Mouse (Mus musculus) heart, embryonic 15.5 days (tissue): Measurements from ENCODE around the gene Tnfrsf21. TPM values are rescaled to one million over a fixed set of nuclear protein-coding genes. Genes with fewer than 3 reads are reported as not detected.

ENCODE experiments used
- ATAC-seq: fragments of 200-750 bp; cut with Nextera tagmentation; replicated peaks from 2 replicates; pipeline ENCODE4 v1.8.0; 2017; ENCODE audit warnings: low read depth, moderate TSS enrichment; ENCODE audit not compliant: insufficient number of reproducible peaks, insufficient read depth, low FRiP score
- H3K27ac ChIP-seq: fragments of 300-500 bp; sonication (generic); 2 replicates; pipeline ENCODE4 v1.5.1; 2015; ENCODE audit warnings: mild to moderate bottlenecking, inconsistent platforms
- H3K27me3 ChIP-seq: fragments of 300-500 bp; sonication (generic); 2 replicates; pipeline ENCODE4 v1.6.1; 2015; ENCODE audit warnings: inconsistent platforms
- H3K36me3 ChIP-seq: fragments of 300-500 bp; sonication (generic); 2 replicates; pipeline ENCODE4 v1.6.1; 2015; ENCODE audit warnings: mild to moderate bottlenecking, inconsistent platforms
- H3K4me1 ChIP-seq: fragments of 300-500 bp; sonication (generic); replicated peaks from 2 replicates; pipeline ENCODE4 v1.6.1; 2015; ENCODE audit warnings: inconsistent platforms
- H3K4me2 ChIP-seq: fragments of 300-500 bp; sonication (generic); 2 replicates; pipeline ENCODE4 v1.6.1; 2015; ENCODE audit warnings: inconsistent platforms, mild to moderate bottlenecking, moderate library complexity
- H3K4me3 ChIP-seq: fragments of 300-500 bp; sonication (generic); 2 replicates; pipeline ENCODE4 v1.5.1; 2015; ENCODE audit warnings: mild to moderate bottlenecking, inconsistent platforms
- H3K9ac ChIP-seq: fragments of 300-500 bp; sonication (generic); 2 replicates; pipeline ENCODE4 v1.6.1; 2015; ENCODE audit warnings: mild to moderate bottlenecking, inconsistent platforms
- H3K9me3 ChIP-seq: fragments of 300-500 bp; sonication (generic); replicated peaks from 2 replicates; pipeline ENCODE4 v1.6.1; 2016; ENCODE audit warnings: inconsistent platforms
- WGBS: fragments of 180-500 bp; shearing (Covaris S2); methylation state at CpG from one replicate; pipeline ENCODE4 v1.1.7; 2015; ENCODE audit warnings: mixed read lengths; 5-methylcytosine and 5-hydroxymethylcytosine counted together
- polyA plus RNA-seq: library from polyadenylated mRNA; unstranded; fragments of >200 nt; fragmentation: Nextera tagmentation; extraction: Ambion mirVana; gene quantifications from 2 replicates; pipeline ENCODE4 v1.2.1, GENCODE M21; 2015

Gene Tnfrsf21
- polyA plus RNA-seq, 1 experiment from 2014 or later = 9.4 TPM

- no peaks in the 10 kb centered on the region for H3K36me3 ChIP-seq
- no peaks in the 10 kb centered on the region for H3K9me3 ChIP-seq
- no peak for ATAC-seq
- no peak overlapping the region for H3K9ac ChIP-seq
- H3K4me3 ChIP-seq = no peak overlapping the region
- H3K4me1 ChIP-seq = no peaks in the 10 kb centered on the region
- H3K27me3 ChIP-seq = no peaks in the 10 kb centered on the region
- WGBS = 58% methylated on average over 8 of the region's 8 CpGs
- no peak overlapping the region for H3K27ac ChIP-seq
- no peak overlapping the region for H3K4me2 ChIP-seq
These were observed 97.8 kb downstream of the Tnfrsf21 start for GRCm38 (mm10) chr17:43114086-43114581.

DNA sequence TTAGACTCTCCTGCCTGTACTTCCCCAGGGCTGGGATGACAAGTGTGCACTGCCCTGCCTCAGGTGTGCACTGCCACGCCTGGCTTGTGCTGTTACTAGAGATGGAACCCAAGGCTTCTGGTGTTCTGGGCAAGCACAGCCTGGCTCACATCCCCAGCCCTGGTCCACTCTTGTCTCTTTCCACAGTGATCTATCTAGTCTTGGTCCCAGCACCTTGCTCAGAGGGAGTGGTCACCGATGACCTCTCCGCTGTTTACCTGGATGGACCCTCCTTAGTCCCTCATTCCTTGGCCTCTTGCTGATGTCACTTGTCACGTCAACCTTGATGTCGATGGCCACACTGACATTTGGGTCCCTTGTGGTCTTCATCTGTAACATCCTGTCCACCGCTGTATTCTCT, 98.6 kb downstream of the Tnfrsf21 start:
- no peak for ATAC-seq
- H3K4me1 ChIP-seq = no peaks in the 10 kb centered on the region
- H3K9ac ChIP-seq = no peak overlapping the region
- no peaks in the 10 kb centered on the region for H3K9me3 ChIP-seq
- no peak overlapping the region for H3K27ac ChIP-seq
- no peak overlapping the region for H3K4me3 ChIP-seq
- H3K27me3 ChIP-seq = no peaks in the 10 kb centered on the region
- no peaks in the 10 kb centered on the region for H3K36me3 ChIP-seq
- H3K4me2 ChIP-seq = no peak overlapping the region
- WGBS = 91% methylated on average over 6 of the region's 6 CpGs

- Histone ChIP-seq H3K4me1 (no peaks in the 10 kb centered on the region), H3K4me2 (no peak overlapping the region), H3K9me3 (no peaks in the 10 kb centered on the region), H3K4me3 (no peak overlapping the region), H3K27me3 (no peaks in the 10 kb centered on the region), H3K27ac (no peak overlapping the region), H3K9ac (no peak overlapping the region), H3K36me3 (no peaks in the 10 kb centered on the region)
- no peak for ATAC-seq
- WGBS = 77% methylated on average over 10 of the region's 10 CpGs
These were observed 100.4 kb downstream of the Tnfrsf21 start for GRCm38 (mm10) chr17:43116748-43117147.

- Histone ChIP-seq H3K9ac (no peak overlapping the region), H3K4me1 (no peaks in the 10 kb centered on the region), H3K36me3 (no peaks in the 10 kb centered on the region), H3K27me3 (no peaks in the 10 kb centered on the region), H3K4me3 (no peak overlapping the region), H3K9me3 (no peaks in the 10 kb centered on the region), H3K27ac (no peak overlapping the region), H3K4me2 (no peak overlapping the region)
- ATAC-seq = no peak
- WGBS = 76% methylated on average over 12 of the region's 12 CpGs
These were observed 103.1 kb downstream of the Tnfrsf21 start for GRCm38 (mm10) chr17:43119446-43119845.

GRCm38 (mm10) chr17:43121096-43121495, 104.7 kb downstream of the Tnfrsf21 start:
- no peak overlapping the region for H3K27ac ChIP-seq

GRCm38 (mm10) chr17:43128305-43128704, 112.0 kb downstream of the Tnfrsf21 start:
- no peaks in the 10 kb centered on the region for H3K4me1 ChIP-seq
- H3K9ac ChIP-seq = no peak overlapping the region
- no peak for ATAC-seq
- no peaks in the 10 kb centered on the region for H3K36me3 ChIP-seq
- H3K4me2 ChIP-seq = no peak overlapping the region
- no peaks in the 10 kb centered on the region for H3K27me3 ChIP-seq
- no peaks in the 10 kb centered on the region for H3K9me3 ChIP-seq
- H3K4me3 ChIP-seq = no peak overlapping the region
- 62% methylated on average over 3 of the region's 3 CpGs for WGBS
- no peak overlapping the region for H3K27ac ChIP-seq

More at GRCm38 (mm10) chr17:43121096-43121495, 104.7 kb downstream of the Tnfrsf21 start:
- ATAC-seq = no peak
- 82% methylated on average over 2 of the region's 2 CpGs for WGBS
- Histone ChIP-seq H3K9ac (no peak overlapping the region), H3K4me1 (no peaks in the 10 kb centered on the region), H3K36me3 (no peaks in the 10 kb centered on the region), H3K4me2 (no peak overlapping the region), H3K9me3 (no peaks in the 10 kb centered on the region), H3K4me3 (no peak overlapping the region), H3K27me3 (no peaks in the 10 kb centered on the region)

DNA sequence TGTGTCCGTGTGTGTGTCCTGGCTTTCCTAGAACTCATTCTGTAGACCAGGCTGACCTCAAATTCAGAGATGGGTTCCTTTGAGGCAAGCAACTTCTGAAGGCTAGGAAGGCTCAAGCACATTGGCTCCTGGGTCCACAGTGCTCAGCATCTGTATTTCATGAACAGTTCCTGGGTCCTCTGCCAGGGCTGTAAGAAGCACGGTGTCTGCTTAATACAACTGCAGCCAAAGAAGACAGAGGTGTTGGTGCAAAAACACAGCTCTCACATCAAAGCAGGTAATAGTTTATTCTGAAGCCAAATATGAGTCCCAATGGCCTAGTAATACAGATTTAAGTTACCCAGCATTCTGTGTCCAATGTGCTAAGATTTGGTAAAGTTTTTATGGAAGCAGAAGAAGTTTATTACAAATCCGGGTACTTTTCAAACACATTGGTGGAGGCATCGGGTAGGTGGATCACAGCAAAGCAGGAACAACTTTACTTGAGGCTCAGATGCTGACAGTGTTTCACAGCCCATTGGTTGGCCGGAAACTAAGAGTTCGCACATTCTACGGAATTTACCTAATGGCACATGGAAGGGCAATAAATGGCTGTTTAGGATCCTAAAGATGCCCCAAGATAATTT, 112.7 kb downstream of the Tnfrsf21 start:
- Histone ChIP-seq H3K36me3 (no peaks in the 10 kb centered on the region), H3K9me3 (no peaks in the 10 kb centered on the region), H3K4me2 (no peak overlapping the region), H3K27me3 (no peaks in the 10 kb centered on the region), H3K4me3 (no peak overlapping the region), H3K27ac (no peak overlapping the region), H3K4me1 (no peaks in the 10 kb centered on the region), H3K9ac (no peak overlapping the region)
- WGBS = 80% methylated on average over 7 of the region's 7 CpGs
- no peak for ATAC-seq

- Histone ChIP-seq H3K4me3 (no peak overlapping the region), H3K9ac (no peak overlapping the region), H3K9me3 (no peaks in the 10 kb centered on the region), H3K27me3 (no peaks in the 10 kb centered on the region), H3K4me1 (no peaks in the 10 kb centered on the region), H3K27ac (no peak overlapping the region), H3K36me3 (no peaks in the 10 kb centered on the region), H3K4me2 (no peak overlapping the region)
- ATAC-seq = no peak
- whole genome bisulfite sequencing = 73% methylated on average over 3 of the region's 3 CpGs
These were observed 113.9 kb downstream of the Tnfrsf21 start for GRCm38 (mm10) chr17:43130115-43130869.

GRCm38 (mm10) chr17:43130870-43131264, 114.5 kb downstream of the Tnfrsf21 start:
- H3K9ac ChIP-seq = no peak overlapping the region
- no peak for ATAC-seq

DNA sequence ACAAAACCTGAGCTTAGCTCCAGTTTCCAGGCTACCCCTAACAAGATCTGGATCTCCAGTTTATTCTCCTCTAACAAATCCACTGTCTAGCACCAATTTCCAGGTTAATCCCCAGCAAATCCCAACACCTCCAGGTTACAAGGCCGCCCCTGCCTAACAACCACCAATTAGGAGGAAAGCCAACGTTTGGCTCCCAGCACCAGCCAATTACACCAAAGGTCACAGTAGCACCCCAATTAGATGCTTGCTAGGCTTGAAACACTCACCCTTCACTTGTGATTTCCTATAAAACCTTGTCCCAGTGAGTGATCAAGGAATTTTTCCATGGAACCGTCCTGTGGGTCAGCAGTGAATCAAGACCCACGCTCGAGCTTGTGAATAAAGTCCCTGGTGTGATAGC, 116.1 kb downstream of the Tnfrsf21 start:
- no peak overlapping the region for H3K9ac ChIP-seq
- no peak overlapping the region for H3K4me3 ChIP-seq
- ATAC-seq = no peak
- 85% methylated on average over 5 of the region's 5 CpGs for WGBS
- H3K36me3 ChIP-seq = no peaks in the 10 kb centered on the region
- no peaks in the 10 kb centered on the region for H3K9me3 ChIP-seq
- no peaks in the 10 kb centered on the region for H3K27me3 ChIP-seq
- H3K4me1 ChIP-seq = no peaks in the 10 kb centered on the region
- no peak overlapping the region for H3K4me2 ChIP-seq
- H3K27ac ChIP-seq = no peak overlapping the region

More at GRCm38 (mm10) chr17:43130870-43131264, 114.5 kb downstream of the Tnfrsf21 start:
- Histone ChIP-seq H3K4me2 (no peak overlapping the region), H3K9me3 (no peaks in the 10 kb centered on the region), H3K36me3 (no peaks in the 10 kb centered on the region), H3K4me1 (no peaks in the 10 kb centered on the region), H3K27me3 (no peaks in the 10 kb centered on the region), H3K27ac (no peak overlapping the region), H3K4me3 (no peak overlapping the region)

DNA sequence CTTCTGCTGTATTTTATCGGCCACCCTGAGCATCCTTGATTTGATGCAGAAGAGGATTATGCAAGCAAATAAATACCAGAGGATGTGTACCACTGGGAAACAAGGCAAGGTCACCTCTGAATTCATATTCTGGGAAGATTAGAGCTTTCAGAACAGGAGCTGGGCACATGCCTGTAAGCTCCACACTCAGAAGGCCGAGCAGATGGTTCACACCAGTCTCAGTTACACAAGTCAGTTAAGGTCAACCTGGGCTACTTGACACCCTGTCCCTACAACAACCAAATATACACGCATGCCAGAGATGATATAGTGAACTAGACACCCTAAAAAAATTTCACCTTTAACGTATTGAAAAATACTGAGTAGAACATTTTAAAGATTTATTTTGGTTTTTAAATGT, 116.8 kb downstream of the Tnfrsf21 start:
- WGBS = 81% methylated on average over 4 of the region's 4 CpGs

GRCm38 (mm10) chr17:43134991-43135390, 118.6 kb downstream of the Tnfrsf21 start:
- Histone ChIP-seq H3K4me1 (no peaks in the 10 kb centered on the region), H3K4me2 (no peak overlapping the region), H3K9ac (no peak overlapping the region), H3K4me3 (no peak overlapping the region), H3K27me3 (no peaks in the 10 kb centered on the region), H3K9me3 (no peaks in the 10 kb centered on the region), H3K36me3 (no peaks in the 10 kb centered on the region), H3K27ac (no peak overlapping the region)
- ATAC-seq = no peak
- WGBS = 64% methylated on average over 4 of the region's 4 CpGs

More for the DNA sequence above, 116.8 kb downstream of the Tnfrsf21 start:
- Histone ChIP-seq H3K4me1 (no peaks in the 10 kb centered on the region), H3K9ac (no peak overlapping the region), H3K27me3 (no peaks in the 10 kb centered on the region), H3K4me2 (no peak overlapping the region), H3K9me3 (no peaks in the 10 kb centered on the region), H3K4me3 (no peak overlapping the region), H3K36me3 (no peaks in the 10 kb centered on the region), H3K27ac (no peak overlapping the region)
- no peak for ATAC-seq
